Mouse (Mus musculus) liver, embryonic 14.5 days (tissue): Measurements from ENCODE around the gene Abr. TPM values are rescaled to one million over a fixed set of nuclear protein-coding genes. Genes with fewer than 3 reads are reported as not detected.

Experiments
- ATAC-seq: fragments of 200-750 bp; cut with Nextera tagmentation; 2 replicates; pipeline ENCODE4 v1.8.0; 2017; ENCODE audit warnings: moderate number of reproducible peaks, mild to moderate bottlenecking, moderate library complexity; ENCODE audit not compliant: insufficient read depth
- DNase-seq, 3 experiments: peaks; one replicate each; pipeline ENCODE4 v3.0.0-alpha.2; 2012 to 2013; ENCODE audit warnings: low read depth in 3 of 3, low spot score in 3 of 3
- H3K27ac ChIP-seq: fragments of 300-500 bp; sonication (generic); 2 replicates; pipeline ENCODE4 v1.5.1; 2014; ENCODE audit warnings: moderate library complexity, mild to moderate bottlenecking, control low read depth, inconsistent platforms
- H3K27me3 ChIP-seq: fragments of 300-500 bp; sonication (generic); 2 replicates; pipeline ENCODE4 v1.6.1; 2014; ENCODE audit warnings: mild to moderate bottlenecking, low read length, moderate library complexity; ENCODE audit not compliant: control insufficient read depth, insufficient read depth
- H3K36me3 ChIP-seq: fragments of 300-500 bp; sonication (generic); replicated peaks from 2 replicates; pipeline ENCODE4 v1.6.1; 2014; ENCODE audit warnings: low read depth; ENCODE audit not compliant: control insufficient read depth, insufficient read depth
- H3K4me1 ChIP-seq, 2 experiments: fragments of 200-500 bp in 1 of 2; fragments of 300-500 bp in 1 of 2; sonication (generic) in 1 of 2; replicated peaks; 2 replicates each; pipeline ENCODE4 v1.6.1; 2012 to 2014; ENCODE audit warnings: antibody characterized with exemption in 1 of 2, inconsistent platforms in 1 of 2, low read length in 1 of 2; ENCODE audit not compliant: control insufficient read depth in 2 of 2, insufficient read depth in 2 of 2
- H3K4me2 ChIP-seq: fragments of 300-500 bp; sonication (generic); 2 replicates; pipeline ENCODE4 v1.6.1; 2014; ENCODE audit warnings: low read depth, mild to moderate bottlenecking, control low read depth, moderate library complexity
- H3K4me3 ChIP-seq, 2 experiments: fragments of 200-500 bp in 1 of 2; fragments of 300-500 bp in 1 of 2; sonication (generic) in 1 of 2; 2 replicates each; pipeline ENCODE4 v1.5.1; 2012 to 2014; ENCODE audit warnings: low read depth in 2 of 2, low read length in 2 of 2, mild to moderate bottlenecking in 2 of 2, control low read depth in 1 of 2, inconsistent platforms in 1 of 2, moderate library complexity in 1 of 2; ENCODE audit not compliant: insufficient read depth in 1 of 2
- H3K9ac ChIP-seq: fragments of 300-500 bp; sonication (generic); replicated peaks from 2 replicates; pipeline ENCODE4 v1.6.1; 2014; ENCODE audit warnings: mild to moderate bottlenecking, control low read depth, moderate library complexity
- H3K9me3 ChIP-seq: fragments of 300-500 bp; sonication (generic); 2 replicates; pipeline ENCODE4 v1.6.1; 2016; ENCODE audit warnings: low read length, mixed read lengths; ENCODE audit not compliant: control insufficient read depth
- CTCF ChIP-seq: IDR thresholded peaks from 2 replicates; pipeline ENCODE4 v1.5.1; 2016; ENCODE audit warnings: antibody characterized with exemption, low read depth, control low read depth
- EP300 ChIP-seq: IDR thresholded peaks from 2 replicates; pipeline ENCODE4 v1.6.1; 2016; ENCODE audit warnings: antibody characterized with exemption, low read depth
- WGBS: fragments of 180-500 bp; shearing (Covaris S2); extraction: QIAGEN DNeasy Blood & Tissue Kit; methylation state at CpG from one replicate; pipeline ENCODE4 v1.1.7; 2014; ENCODE audit not compliant: insufficient replicate concordance; 5-methylcytosine and 5-hydroxymethylcytosine counted together
- polyA plus RNA-seq, 2 experiments: library from polyadenylated mRNA; depleted of rRNA in 1 of 2; stranded (reverse) in 1 of 2; unstranded in 1 of 2; fragments of >200 nt; fragmentation: Nextera tagmentation in 1 of 2; extraction: Ambion mirVana in 1 of 2; gene quantifications; 2 replicates each; pipeline versions ENCODE4 v1.2.1 to v1.2.3; 2012 to 2014

The Abr gene
- polyA plus RNA-seq, 2 experiments, result 2.3 to 3.3 TPM

DNA sequence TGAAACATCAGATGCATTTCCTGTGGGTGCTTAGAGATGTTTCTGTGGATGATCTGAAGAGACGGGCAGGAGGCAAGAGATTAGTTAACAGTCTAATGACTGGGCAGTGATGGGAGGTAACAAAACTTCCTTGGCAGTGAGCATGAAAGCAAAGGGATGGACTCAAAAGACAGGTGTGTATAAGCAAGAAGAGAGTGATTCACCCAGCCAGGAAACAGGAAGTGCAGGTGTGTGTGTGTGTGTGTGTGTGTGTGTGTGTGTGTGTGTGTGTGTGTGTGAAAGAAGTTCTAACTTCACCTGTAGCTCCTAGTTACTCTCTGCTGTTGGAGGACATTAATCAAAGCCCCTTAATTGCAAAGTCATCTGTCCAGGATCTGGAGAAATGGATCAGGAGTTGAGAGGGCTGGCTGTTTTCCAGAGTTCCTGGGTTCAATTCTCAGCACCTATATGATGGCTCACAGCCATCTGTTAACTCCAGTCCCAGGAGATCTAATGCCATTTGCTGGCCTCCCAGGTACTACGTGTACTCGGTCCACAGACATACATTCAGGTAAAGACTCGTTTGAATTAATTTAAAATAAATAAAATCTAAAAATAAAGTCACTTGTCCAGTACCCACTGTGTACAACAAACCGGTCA, 216.4 kb downstream of the Abr start:
- 54% methylated on average over 5 of the region's 5 CpGs for WGBS

DNA sequence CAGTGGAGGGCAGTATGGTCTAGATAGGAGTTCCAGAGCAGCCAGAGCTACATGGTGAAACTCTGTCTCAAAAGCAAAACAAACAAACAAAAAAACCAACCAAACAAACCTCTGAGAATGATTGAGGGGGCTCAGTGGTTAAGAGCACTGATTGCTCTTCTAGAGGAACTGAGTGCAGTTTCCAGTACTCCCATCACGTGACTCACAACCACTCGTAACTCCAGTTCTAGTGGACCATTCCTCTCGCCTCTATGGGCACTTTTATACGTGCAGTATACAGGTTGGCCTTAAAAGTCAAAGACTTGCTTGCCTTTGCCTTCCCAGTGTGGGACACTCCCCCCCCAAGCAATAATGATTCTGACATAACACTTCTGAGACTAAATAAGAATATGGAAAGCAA, 217.0 kb downstream of the Abr start:
- H3K4me1 ChIP-seq, result no peaks in the 10 kb centered on the region; a peak in 1 of 4 replicates
- no peak overlapping the region for H3K4me3 ChIP-seq
- no peak overlapping the region for H3K4me2 ChIP-seq
- ATAC-seq, result no peak
- H3K27me3 ChIP-seq, result peaks cover 3% of the 10 kb centered on the region; the same call in 1 of the 2 replicates
- TF ChIP-seq EP300 (no peak), CTCF (no peak)
- H3K27ac ChIP-seq, result no peak overlapping the region
- WGBS, result 38% methylated on average over 4 of the region's 4 CpGs
- H3K9me3 ChIP-seq, result no peaks in the 10 kb centered on the region
- no peak overlapping the region for H3K9ac ChIP-seq
- H3K36me3 ChIP-seq, result no peaks in the 10 kb centered on the region
- no peak for DNase-seq

More for the DNA sequence above, 216.4 kb downstream of the Abr start:
- Histone ChIP-seq H3K4me3 (no peak overlapping the region), H3K27ac (no peak overlapping the region), H3K27me3 (peaks cover 3% of the 10 kb centered on the region; the same call in 1 of the 2 replicates), H3K4me1 (no peaks in the 10 kb centered on the region; a peak in 1 of 4 replicates), H3K36me3 (no peaks in the 10 kb centered on the region), H3K9me3 (no peaks in the 10 kb centered on the region), H3K9ac (no peak overlapping the region), H3K4me2 (no peak overlapping the region)
- no peak for DNase-seq
- ATAC-seq, result no peak
- TF ChIP-seq CTCF, result no peak
- TF ChIP-seq EP300, result no peak

DNA sequence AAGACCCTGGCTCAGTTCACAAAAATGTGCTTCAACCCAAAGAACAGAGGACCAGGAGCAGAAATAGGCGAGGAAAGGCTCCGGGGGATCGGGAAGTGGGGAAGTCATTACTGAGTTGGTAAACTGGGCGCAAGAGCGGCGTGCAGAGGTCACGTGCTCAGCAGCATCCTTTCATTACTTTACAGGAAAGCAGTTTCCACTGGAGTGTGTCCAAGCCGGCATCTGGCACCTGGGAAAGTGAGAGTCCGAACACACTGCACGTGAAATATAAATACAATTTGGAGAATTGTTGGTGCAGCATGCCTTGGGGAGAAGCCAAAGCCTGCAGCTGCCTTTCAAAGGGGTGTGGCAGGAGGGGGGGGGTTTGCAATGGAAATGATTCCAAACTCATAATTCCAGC, 220.7 kb downstream of the Abr start:
- TF ChIP-seq EP300 (no peak), CTCF (no peak)
- Histone ChIP-seq H3K4me1 (peaks cover 2 to 3% of the 10 kb centered on the region in 2 experiments; a peak in 3 of 4 replicates), H3K27ac (no peak overlapping the region), H3K9me3 (no peaks in the 10 kb centered on the region), H3K4me2 (no peak overlapping the region), H3K36me3 (no peaks in the 10 kb centered on the region), H3K27me3 (peaks cover 10% of the 10 kb centered on the region), H3K4me3 (no peak overlapping the region), H3K9ac (no peak overlapping the region)
- DNase-seq, result no peak
- 77% methylated on average over 10 of the region's 10 CpGs for WGBS
- no peak for ATAC-seq

GRCm38 (mm10) chr11:76399587-76400330, 222.4 kb downstream of the Abr start:
- H3K36me3 ChIP-seq, result no peaks in the 10 kb centered on the region
- DNase-seq (no peak), ATAC-seq (peak; percentile 47; the same call in 1 of the 2 replicates)
- peak overlapping the region; percentile 64 to 74 for H3K4me3 ChIP-seq
- no peaks in the 10 kb centered on the region for H3K9me3 ChIP-seq
- 8% methylated on average over 11 of the region's 11 CpGs for WGBS
- H3K4me2 ChIP-seq, result peak overlapping the region; percentile 85
- H3K9ac ChIP-seq, result peak overlapping the region; percentile 52
- H3K27me3 ChIP-seq, result peaks cover 10% of the 10 kb centered on the region
- no peak; the same call in 1 of the 2 replicates for TF ChIP-seq CTCF
- no peak for TF ChIP-seq EP300
- H3K4me1 ChIP-seq, result peaks cover 2 to 3% of the 10 kb centered on the region in 2 experiments; a peak in 3 of 4 replicates
- H3K27ac ChIP-seq, result no peak overlapping the region
